Mouse (Mus musculus) gonadal fat pad, adult 2 months (tissue): ENCODE results near the gene Senp3. TPM values are rescaled to one million over a fixed set of nuclear protein-coding genes. Genes with fewer than 3 reads are reported as not detected.
"Not testable (repeated sequence)": the region's sequence is repeated elsewhere in the genome, so short reads cannot be mapped to it uniquely, and the experiment has no call there.

ENCODE experiments used
- DNase-seq: peaks from one replicate; pipeline ENCODE4 v3.0.0-alpha.2; 2012; ENCODE audit warnings: low read depth
- polyA plus RNA-seq: library from polyadenylated mRNA; depleted of rRNA; stranded (reverse); fragments of >200 nt; gene quantifications from 2 replicates; pipeline ENCODE4 v1.2.3, GENCODE M21; 2012

Gene Senp3
- polyA plus RNA-seq, 1 experiment = 72.4 TPM

GRCm38 (mm10) chr11:69704613-69705010, 22.7 kb upstream of the Senp3 start:
- DNase-seq = no peak

GRCm38 (mm10) chr11:69703814-69704612, 22.1 kb upstream of the Senp3 start:
- DNase-seq = no peak

GRCm38 (mm10) chr11:69703381-69703780, 21.5 kb upstream of the Senp3 start:
- DNase-seq = not testable (repeated sequence)

- not testable (repeated sequence) for DNase-seq
These were observed 21.0 kb upstream of the Senp3 start for GRCm38 (mm10) chr11:69702886-69703285.

GRCm38 (mm10) chr11:69699595-69699994, 17.7 kb upstream of the Senp3 start:
- DNase-seq = no peak

GRCm38 (mm10) chr11:69698574-69698973, 16.7 kb upstream of the Senp3 start:
- no peak for DNase-seq

- DNase-seq = no peak
These were observed 15.5 kb upstream of the Senp3 start for GRCm38 (mm10) chr11:69697396-69697795.

GRCm38 (mm10) chr11:69695361-69696181, 13.7 kb upstream of the Senp3 start, which contains the start of the genes Tnfsf12 and Tnfsfm13:
Gene Tnfsf12, minus strand, starts transcription at chr11:69695849.
Gene Tnfsfm13, minus strand, starts transcription at chr11:69696098.
- DNase-seq = no peak

GRCm38 (mm10) chr11:69695046-69695360, 13.1 kb upstream of the Senp3 start:
- DNase-seq = no peak

- DNase-seq = no peak
These were observed 11.6 kb upstream of the Senp3 start for GRCm38 (mm10) chr11:69693421-69693965.

- no peak for DNase-seq
These were observed 11.0 kb upstream of the Senp3 start for GRCm38 (mm10) chr11:69692863-69693262.

- DNase-seq = no peak
These were observed 10.4 kb upstream of the Senp3 start for GRCm38 (mm10) chr11:69692196-69692811.

GRCm38 (mm10) chr11:69689891-69690290, 8.0 kb upstream of the Senp3 start:
- no peak for DNase-seq

GRCm38 (mm10) chr11:69687061-69687460, 5.2 kb upstream of the Senp3 start:
- DNase-seq = no peak

- no peak for DNase-seq
These were observed 4.5 kb upstream of the Senp3 start for GRCm38 (mm10) chr11:69686377-69686776.

GRCm38 (mm10) chr11:69685526-69686148, 3.8 kb upstream of the Senp3 start, which contains the start of gene Tnfsf13:
Gene Tnfsf13, minus strand, starts transcription at chr11:69685784.
- DNase-seq = no peak

GRCm38 (mm10) chr11:69684936-69685335, 3.1 kb upstream of the Senp3 start:
- DNase-seq = no peak

- no peak for DNase-seq
These were observed 2.4 kb upstream of the Senp3 start for GRCm38 (mm10) chr11:69684128-69684745.

GRCm38 (mm10) chr11:69683576-69683975, 1.7 kb upstream of the Senp3 start:
- no peak for DNase-seq

- no peak for DNase-seq
These were observed 1.1 kb upstream of the Senp3 start for GRCm38 (mm10) chr11:69682840-69683533.
